Mouse (Mus musculus): ENCODE data around the gene Map3k1. TPM values are rescaled to one million over a fixed set of nuclear protein-coding genes. Genes with fewer than 3 reads are reported as not detected.
"Not testable (repeated sequence)": the region's sequence is repeated elsewhere in the genome, so short reads cannot be mapped to it uniquely, and the experiment has no call there.

Map3k1 gene
- polyA plus RNA-seq, 1 experiment from 2014 or later: 10.5 TPM

GRCm38 (mm10) chr13:111741991-111742615 is 66.7 kb downstream of the Map3k1 start:
- DNase-seq (ENCODE audit: low spot score): no peak
- H3K4me3 ChIP-seq: no peak overlapping the region
- no peaks in the 10 kb centered on the region for H3K27me3 ChIP-seq (ENCODE audit: low read depth, poor library complexity, severe bottlenecking)
- H3K27ac ChIP-seq (replicated peaks): no peak overlapping the region
- no peaks in the 10 kb centered on the region for H3K4me1 ChIP-seq
- H3K9me3 ChIP-seq (replicated peaks): peaks cover 5% of the 10 kb centered on the region; the same call in 1 of the 2 replicates
- WGBS: 70% methylated on average over 6 of the region's 6 CpGs
- no peaks in the 10 kb centered on the region for H3K36me3 ChIP-seq

GRCm38 (mm10) chr13:111741204-111741990 is 67.4 kb downstream of the Map3k1 start:
- Histone ChIP-seq H3K36me3 (no peaks in the 10 kb centered on the region), H3K27ac (replicated peaks) (no peak overlapping the region), H3K4me1 (no peaks in the 10 kb centered on the region), H3K27me3 (ENCODE audit: low read depth, poor library complexity, severe bottlenecking) (no peaks in the 10 kb centered on the region), H3K9me3 (replicated peaks) (peaks cover 5% of the 10 kb centered on the region; the same call in 1 of the 2 replicates), H3K4me3 (no peak overlapping the region)
- WGBS: 80% methylated on average over 7 of the region's 7 CpGs
- no peak for DNase-seq (ENCODE audit: low spot score)

- Histone ChIP-seq H3K36me3 (no peaks in the 10 kb centered on the region), H3K27me3 (ENCODE audit: low read depth, poor library complexity, severe bottlenecking) (no peaks in the 10 kb centered on the region), H3K4me3 (no peak overlapping the region), H3K4me1 (peaks cover 11% of the 10 kb centered on the region), H3K9me3 (replicated peaks) (peaks cover 16% of the 10 kb centered on the region), H3K27ac (replicated peaks) (no peak overlapping the region)
- DNase-seq (ENCODE audit: low spot score): no peak
- 94% methylated on average over 5 of the region's 5 CpGs for WGBS
Measured at GRCm38 (mm10) chr13:111726898-111727297, 81.9 kb downstream of the Map3k1 start.

GRCm38 (mm10) chr13:111725165-111726077 is 83.4 kb downstream of the Map3k1 start:
- H3K4me3 ChIP-seq: peak overlapping the region; percentile 73
- H3K4me1 ChIP-seq: peaks cover 11% of the 10 kb centered on the region
- no peaks in the 10 kb centered on the region for H3K27me3 ChIP-seq (ENCODE audit: low read depth, poor library complexity, severe bottlenecking)
- peaks cover 16% of the 10 kb centered on the region for H3K9me3 ChIP-seq (replicated peaks)
- no peaks in the 10 kb centered on the region for H3K36me3 ChIP-seq
- WGBS: under 1% methylated on average over 65 of the region's 65 CpGs
- peak; percentile 100 for DNase-seq (ENCODE audit: low spot score)
- H3K27ac ChIP-seq (replicated peaks): peak overlapping the region; percentile 88

- Histone ChIP-seq H3K27me3 (ENCODE audit: low read depth, poor library complexity, severe bottlenecking) (no peaks in the 10 kb centered on the region), H3K36me3 (peaks cover 5% of the 10 kb centered on the region), H3K4me3 (peak overlapping the region; percentile 73), H3K27ac (replicated peaks) (peak overlapping the region; percentile 82), H3K9me3 (replicated peaks) (peaks cover 13% of the 10 kb centered on the region), H3K4me1 (peaks cover 11% of the 10 kb centered on the region)
- no peak for DNase-seq (ENCODE audit: low spot score)
- WGBS: under 1% methylated on average over 18 of the region's 18 CpGs
Measured at GRCm38 (mm10) chr13:111724811-111725164, 84.0 kb downstream of the Map3k1 start.

DNA sequence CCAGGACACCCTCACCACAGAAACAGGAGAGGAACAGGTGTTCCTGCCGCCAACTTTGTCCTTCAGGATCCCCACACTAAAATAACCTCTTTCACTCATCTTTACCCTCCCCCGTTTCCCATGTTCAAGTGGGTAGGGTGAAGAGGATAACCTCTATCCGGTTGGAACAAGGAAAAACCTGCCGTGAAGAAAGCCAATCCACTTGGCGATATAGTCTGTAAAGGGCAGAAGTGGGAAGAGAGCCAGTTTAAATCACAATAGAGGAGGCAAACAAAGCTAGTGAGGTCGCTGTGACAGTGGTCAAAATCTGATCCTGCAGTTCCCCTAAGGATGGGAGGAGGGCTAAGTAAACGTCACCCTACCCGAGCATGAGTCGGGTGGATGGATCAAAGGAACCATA is 89.1 kb downstream of the Map3k1 start:
- WGBS: 76% methylated on average over 9 of the region's 9 CpGs
- no peak overlapping the region for H3K4me3 ChIP-seq
- peaks cover 49% of the 10 kb centered on the region for H3K36me3 ChIP-seq

GRCm38 (mm10) chr13:111710531-111710930 is 98.3 kb downstream of the Map3k1 start:
- DNase-seq (ENCODE audit: low spot score): no peak
- 91% methylated on average over 4 of the region's 4 CpGs for WGBS
- H3K4me1 ChIP-seq: no peaks in the 10 kb centered on the region
- no peak overlapping the region for H3K4me3 ChIP-seq
- no peaks in the 10 kb centered on the region for H3K9me3 ChIP-seq (replicated peaks)
- peaks cover 100% of the 10 kb centered on the region for H3K36me3 ChIP-seq
- H3K27ac ChIP-seq (replicated peaks): no peak overlapping the region
- no peaks in the 10 kb centered on the region for H3K27me3 ChIP-seq (ENCODE audit: low read depth, poor library complexity, severe bottlenecking)

More for the DNA sequence above, 89.1 kb downstream of the Map3k1 start:
- Histone ChIP-seq H3K4me1 (peaks cover 6% of the 10 kb centered on the region; the same call in 1 of the 2 replicates), H3K27ac (replicated peaks) (no peak overlapping the region), H3K27me3 (ENCODE audit: low read depth, poor library complexity, severe bottlenecking) (no peaks in the 10 kb centered on the region), H3K9me3 (replicated peaks) (no peaks in the 10 kb centered on the region)
- DNase-seq (ENCODE audit: low spot score): no peak

DNA sequence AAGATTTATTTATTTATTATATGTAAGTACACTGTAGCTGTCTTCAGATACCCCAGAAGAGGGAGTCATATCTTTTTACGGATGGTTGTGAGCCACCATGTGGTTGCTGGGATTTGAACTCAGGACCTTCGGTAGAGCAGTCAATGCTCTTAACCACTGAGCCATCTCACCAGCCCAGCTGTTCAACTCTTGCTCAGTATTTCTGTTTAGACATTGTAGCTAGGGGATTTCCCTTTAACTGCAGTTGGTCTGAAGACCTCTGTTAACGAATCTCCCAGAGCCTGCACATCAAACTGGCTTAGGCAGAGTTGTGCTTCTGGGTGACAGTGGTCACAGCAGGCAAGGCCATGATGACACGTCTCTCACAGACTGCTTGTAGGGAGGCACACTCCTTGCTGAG is 104.8 kb downstream of the Map3k1 start:
- H3K27me3 ChIP-seq (ENCODE audit: low read depth, poor library complexity, severe bottlenecking); H3K4me3 ChIP-seq; H3K9me3 ChIP-seq (replicated peaks); DNase-seq (ENCODE audit: low spot score); H3K27ac ChIP-seq (replicated peaks); H3K4me1 ChIP-seq: not testable (repeated sequence)
- WGBS: 91% methylated on average over 4 of the region's 4 CpGs
- H3K36me3 ChIP-seq: peaks cover 84% of the 10 kb centered on the region

- Histone ChIP-seq H3K9me3 (replicated peaks) (no peaks in the 10 kb centered on the region), H3K36me3 (peaks cover 78% of the 10 kb centered on the region), H3K4me1 (no peaks in the 10 kb centered on the region), H3K27ac (replicated peaks) (no peak overlapping the region), H3K4me3 (no peak overlapping the region), H3K27me3 (ENCODE audit: low read depth, poor library complexity, severe bottlenecking) (no peaks in the 10 kb centered on the region)
- 97% methylated on average over 10 of the region's 10 CpGs for WGBS
- no peak for DNase-seq (ENCODE audit: low spot score)
Measured at GRCm38 (mm10) chr13:111703396-111703795, 105.4 kb downstream of the Map3k1 start.

Other genes starting within 250 kb of the Map3k1 start
- not detected in 2 replicates for gene Gm10198, start 216.2 kb downstream of the Map3k1 start, polyA plus RNA-seq (2016; fragmentation: Nextera tagmentation; extraction: Ambion mirVana)
- 18.2 and 20.2 TPM in 2 replicates for gene Mier3, start 128.0 kb downstream of the Map3k1 start, polyA plus RNA-seq (2016; fragmentation: Nextera tagmentation; extraction: Ambion mirVana)

Data from midbrain, embryonic 10.5 days (tissue).